Mouse (Mus musculus): ENCODE results near the gene Cyp21a1.
"Not testable (repeated sequence)": the region's sequence is repeated elsewhere in the genome, so short reads cannot be mapped to it uniquely, and the experiment has no call there.

GRCm38 (mm10) chr17:34804301-34804700 is at the start of gene Cyp21a1:
- not testable (repeated sequence) for TF ChIP-seq ZC3H11A (IDR thresholded peaks at IDR 0.05; ENCODE audit: borderline replicate concordance, low read depth, low read length); ZNF384 (IDR thresholded peaks at IDR 0.05; ENCODE audit: low read depth, low read length); MAFK (IDR thresholded peaks at IDR 0.05; ENCODE audit: insufficient read depth, low read depth, low read length); HCFC1 (IDR thresholded peaks at IDR 0.05; ENCODE audit: borderline replicate concordance, insufficient read depth, low read length); CHD2 (IDR thresholded peaks at IDR 0.05; ENCODE audit: low read depth, low read length)

Measured in ES-E14 (cell line).